Mouse (Mus musculus): ENCODE measurements around the gene Gdpgp1.
A peak's percentile ranks its signal among the peaks of the same experiment; 100 is the strongest.

DNA sequence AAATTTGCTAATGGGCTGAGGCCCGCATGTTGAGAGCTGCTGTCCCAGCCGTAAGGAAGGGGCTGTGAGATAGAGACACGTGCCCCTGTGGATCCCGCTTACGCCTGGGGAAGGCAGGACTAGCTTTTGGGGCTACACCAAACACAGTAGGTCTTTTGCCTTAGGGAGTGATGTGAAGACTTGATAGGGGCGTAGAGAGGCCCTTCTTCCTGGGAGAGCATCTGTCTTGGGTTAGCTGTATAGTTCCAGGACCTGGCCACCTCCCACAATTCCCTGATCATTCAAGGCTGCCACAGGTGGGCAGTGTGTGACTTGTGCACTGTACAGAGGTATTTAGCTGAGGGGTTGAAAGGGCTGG is 32.1 kb upstream of the Gdpgp1 start:
- TF ChIP-seq CTCF (IDR thresholded peaks at IDR 0.05; ENCODE audit: low read depth) (peak; percentile 37; the same call in 1 of the 2 replicates), EP300 (IDR thresholded peaks at IDR 0.05; ENCODE audit: low read depth) (no peak)

All from liver, postnatal 0 days (tissue).